Mouse (Mus musculus): Measurements from ENCODE around the gene Gm42688. TPM values are rescaled to one million over a fixed set of nuclear protein-coding genes. Genes with fewer than 3 reads are reported as not detected.
A peak's percentile ranks its signal among the peaks of the same experiment; 100 is the strongest.

The Gm42688 gene
- polyA plus RNA-seq, 1 experiment: 4.4 TPM

DNA sequence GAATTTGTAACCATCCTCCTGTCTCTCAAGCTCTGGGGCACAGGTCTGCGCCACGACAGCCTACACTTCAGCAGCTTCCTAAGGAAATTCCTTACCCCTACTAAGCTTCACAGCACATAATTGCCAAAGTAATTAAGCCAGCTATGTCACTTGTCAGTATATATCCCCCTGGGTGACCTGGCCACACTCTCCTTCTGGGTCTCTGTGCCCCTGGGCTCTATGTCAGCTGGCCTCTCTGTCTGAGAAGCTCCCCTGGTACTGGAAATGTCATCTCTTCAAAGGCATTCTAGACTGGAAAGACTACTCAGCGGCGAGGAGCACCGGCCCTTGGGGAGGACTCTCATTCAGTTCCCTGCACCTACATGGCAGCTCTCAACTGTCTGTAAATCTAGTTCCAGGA is 21.5 kb downstream of the Gm42688 start:
- H3K4me3 ChIP-seq (ENCODE audit: insufficient read depth, low read depth, low read length): no peak overlapping the region

GRCm38 (mm10) chr6:83124851-83125312 is 23.5 kb downstream of the Gm42688 start:
- TF ChIP-seq CTCF (conservative IDR thresholded peaks at IDR 0.05; ENCODE audit: insufficient read depth, insufficient read length, low read depth, low read length) (no peak), POLR2A (IDR thresholded peaks at IDR 0.05; ENCODE audit: low read depth, low read length) (peak; percentile 26)
- no peaks in the 10 kb centered on the region for H3K36me3 ChIP-seq (ENCODE audit: control insufficient read depth, insufficient read depth, low read length)

More for the DNA sequence above, 21.5 kb downstream of the Gm42688 start:
- Histone ChIP-seq H3K36me3 (ENCODE audit: control insufficient read depth, insufficient read depth, low read length) (no peaks in the 10 kb centered on the region), H3K27ac (ENCODE audit: insufficient read depth, low read depth, low read length) (no peak overlapping the region), H3K27me3 (replicated peaks; ENCODE audit: control insufficient read depth, insufficient read depth, low read length) (no peaks in the 10 kb centered on the region), H3K4me1 (ENCODE audit: control insufficient read depth, insufficient read depth, low read length) (peaks cover 5% of the 10 kb centered on the region; the same call in 1 of the 2 replicates)
- TF ChIP-seq POLR2A (IDR thresholded peaks at IDR 0.05; ENCODE audit: low read depth, low read length): no peak
- no peak for TF ChIP-seq CTCF (conservative IDR thresholded peaks at IDR 0.05; ENCODE audit: insufficient read depth, insufficient read length, low read depth, low read length)
- no peak for DNase-seq
- 87% methylated on average over 5 of the region's 5 CpGs for WGBS

DNA sequence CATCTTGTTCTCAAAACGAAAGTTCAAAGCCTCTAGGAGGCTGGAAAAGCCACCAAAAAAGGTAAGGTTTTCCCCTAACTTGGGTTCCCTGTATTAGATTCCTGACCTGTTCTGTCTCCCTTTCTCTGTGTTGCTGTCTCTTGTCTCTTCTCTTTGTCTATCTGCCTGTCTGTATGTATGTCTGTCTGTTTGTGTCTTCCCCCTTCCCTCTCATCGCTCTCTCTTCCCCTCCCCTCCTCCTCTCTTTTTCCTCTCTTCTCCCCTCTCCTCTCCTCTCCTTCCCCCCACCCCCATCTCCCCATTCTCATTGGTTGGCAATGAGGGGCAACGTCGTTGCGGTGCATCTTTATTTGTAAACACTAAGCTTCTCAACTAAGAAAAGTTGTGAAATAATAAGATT is 23.9 kb downstream of the Gm42688 start, which contains the start of gene Ino80b:
TSS of gene Ino80b (minus strand) at position 101 of the 400 bp plus-strand sequence.
- DNase-seq: no peak
- H3K4me1 ChIP-seq (ENCODE audit: control insufficient read depth, insufficient read depth, low read length): no peaks in the 10 kb centered on the region; the same call in 1 of the 2 replicates
- H3K27me3 ChIP-seq (replicated peaks; ENCODE audit: control insufficient read depth, insufficient read depth, low read length): no peaks in the 10 kb centered on the region
- TF ChIP-seq CTCF (conservative IDR thresholded peaks at IDR 0.05; ENCODE audit: insufficient read depth, insufficient read length, low read depth, low read length) (no peak), POLR2A (IDR thresholded peaks at IDR 0.05; ENCODE audit: low read depth, low read length) (no peak)
- 23% methylated on average over 5 of the region's 5 CpGs for WGBS
- H3K27ac ChIP-seq (ENCODE audit: insufficient read depth, low read depth, low read length): 0 out of 2 replicates have a peak within 1 kb of the TSS, but pooled peaks have one; percentile 30
- H3K4me3 ChIP-seq (ENCODE audit: insufficient read depth, low read depth, low read length): peak within 1 kb of the TSS; percentile 89
- H3K36me3 ChIP-seq (ENCODE audit: control insufficient read depth, insufficient read depth, low read length): no peaks in the 10 kb centered on the region

More at GRCm38 (mm10) chr6:83124851-83125312, 23.5 kb downstream of the Gm42688 start:
- DNase-seq: peak; percentile 96
- Histone ChIP-seq H3K4me3 (ENCODE audit: insufficient read depth, low read depth, low read length) (peak overlapping the region; percentile 89), H3K4me1 (ENCODE audit: control insufficient read depth, insufficient read depth, low read length) (peaks cover 4% of the 10 kb centered on the region; the same call in 1 of the 2 replicates), H3K27ac (ENCODE audit: insufficient read depth, low read depth, low read length) (0 out of 2 replicates have a peak overlapping the region, but pooled peaks have one; percentile 30), H3K27me3 (replicated peaks; ENCODE audit: control insufficient read depth, insufficient read depth, low read length) (no peaks in the 10 kb centered on the region)
- under 1% methylated on average over 30 of the region's 30 CpGs for WGBS

DNA sequence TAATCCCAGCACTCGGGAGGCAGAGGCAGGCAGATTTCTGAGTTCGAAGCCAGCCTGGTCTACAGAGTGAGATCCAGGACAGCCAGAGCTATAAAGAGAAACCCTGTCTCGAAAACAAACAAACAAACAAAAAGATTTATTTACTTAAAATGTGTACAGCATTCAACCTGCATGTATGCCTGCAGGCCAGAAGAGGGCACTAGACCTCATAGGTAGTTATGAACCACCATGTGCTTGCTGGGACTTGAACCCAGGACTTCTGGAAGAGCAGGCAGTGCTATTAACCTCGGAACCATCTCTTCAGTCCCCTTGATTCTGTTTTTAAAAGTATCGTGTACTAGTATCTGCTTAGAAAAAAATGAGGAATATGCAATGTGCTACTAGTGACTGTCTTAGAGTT is 26.0 kb downstream of the Gm42688 start:
- no peaks in the 10 kb centered on the region for H3K36me3 ChIP-seq (ENCODE audit: control insufficient read depth, insufficient read depth, low read length)
- no peak overlapping the region for H3K4me3 ChIP-seq (ENCODE audit: insufficient read depth, low read depth, low read length)
- no peak for DNase-seq
- WGBS: 95% methylated on average over 5 of the region's 5 CpGs
- peaks cover 8% of the 10 kb centered on the region; the same call in 1 of the 2 replicates for H3K4me1 ChIP-seq (ENCODE audit: control insufficient read depth, insufficient read depth, low read length)
- H3K27me3 ChIP-seq (replicated peaks; ENCODE audit: control insufficient read depth, insufficient read depth, low read length): no peaks in the 10 kb centered on the region
- TF ChIP-seq POLR2A (IDR thresholded peaks at IDR 0.05; ENCODE audit: low read depth, low read length) (no peak), CTCF (conservative IDR thresholded peaks at IDR 0.05; ENCODE audit: insufficient read depth, insufficient read length, low read depth, low read length) (peak; percentile 40)
- no peak overlapping the region for H3K27ac ChIP-seq (ENCODE audit: insufficient read depth, low read depth, low read length)

DNA sequence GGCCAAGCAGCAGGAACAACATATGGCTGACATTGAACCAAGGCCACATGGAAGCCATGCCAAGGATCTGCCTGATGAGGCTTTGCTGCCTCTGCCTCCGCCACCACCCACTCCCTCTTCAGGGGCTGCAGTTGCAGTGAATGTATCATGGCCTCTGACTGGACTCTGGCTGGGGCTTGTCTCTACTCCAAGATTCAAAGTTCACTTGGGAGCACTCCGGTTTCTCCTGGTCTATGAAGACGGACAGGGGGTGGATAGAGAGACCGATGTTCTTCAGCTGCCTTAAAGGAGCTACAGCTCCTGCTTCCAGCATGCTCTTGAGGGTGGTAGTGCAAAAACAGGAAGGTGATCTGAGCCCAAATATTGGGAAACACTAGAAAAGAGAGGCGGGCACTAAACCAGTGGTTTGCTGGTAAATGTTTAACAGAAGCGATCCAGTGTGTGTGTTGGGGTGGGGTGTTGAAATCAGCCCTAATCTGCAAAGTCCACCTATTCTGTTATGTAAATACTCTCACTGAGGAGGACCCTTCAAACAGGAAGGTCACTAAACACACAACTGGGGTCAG is 30.1 kb downstream of the Gm42688 start:
- TF ChIP-seq POLR2A (IDR thresholded peaks at IDR 0.05; ENCODE audit: low read depth, low read length) (no peak), CTCF (conservative IDR thresholded peaks at IDR 0.05; ENCODE audit: insufficient read depth, insufficient read length, low read depth, low read length) (no peak)
- H3K4me1 ChIP-seq (ENCODE audit: control insufficient read depth, insufficient read depth, low read length): peaks cover 20% of the 10 kb centered on the region
- H3K4me3 ChIP-seq (ENCODE audit: insufficient read depth, low read depth, low read length): no peak overlapping the region
- peak overlapping the region; percentile 92 for H3K27ac ChIP-seq (ENCODE audit: insufficient read depth, low read depth, low read length)
- 21% methylated on average over 6 of the region's 6 CpGs for WGBS
- H3K36me3 ChIP-seq (ENCODE audit: control insufficient read depth, insufficient read depth, low read length): no peaks in the 10 kb centered on the region
- DNase-seq: peak; percentile 92
- H3K27me3 ChIP-seq (replicated peaks; ENCODE audit: control insufficient read depth, insufficient read depth, low read length): no peaks in the 10 kb centered on the region

GRCm38 (mm10) chr6:83132176-83132919 is 30.9 kb downstream of the Gm42688 start:
- TF ChIP-seq POLR2A (IDR thresholded peaks at IDR 0.05; ENCODE audit: low read depth, low read length) (no peak), CTCF (conservative IDR thresholded peaks at IDR 0.05; ENCODE audit: insufficient read depth, insufficient read length, low read depth, low read length) (no peak)
- peak; percentile 63 for DNase-seq
- WGBS: 61% methylated on average over 9 of the region's 9 CpGs
- no peaks in the 10 kb centered on the region for H3K36me3 ChIP-seq (ENCODE audit: control insufficient read depth, insufficient read depth, low read length)
- H3K27me3 ChIP-seq (replicated peaks; ENCODE audit: control insufficient read depth, insufficient read depth, low read length): no peaks in the 10 kb centered on the region
- peak overlapping the region; percentile 92 for H3K27ac ChIP-seq (ENCODE audit: insufficient read depth, low read depth, low read length)
- H3K4me3 ChIP-seq (ENCODE audit: insufficient read depth, low read depth, low read length): no peak overlapping the region
- peaks cover 20% of the 10 kb centered on the region for H3K4me1 ChIP-seq (ENCODE audit: control insufficient read depth, insufficient read depth, low read length)

DNA sequence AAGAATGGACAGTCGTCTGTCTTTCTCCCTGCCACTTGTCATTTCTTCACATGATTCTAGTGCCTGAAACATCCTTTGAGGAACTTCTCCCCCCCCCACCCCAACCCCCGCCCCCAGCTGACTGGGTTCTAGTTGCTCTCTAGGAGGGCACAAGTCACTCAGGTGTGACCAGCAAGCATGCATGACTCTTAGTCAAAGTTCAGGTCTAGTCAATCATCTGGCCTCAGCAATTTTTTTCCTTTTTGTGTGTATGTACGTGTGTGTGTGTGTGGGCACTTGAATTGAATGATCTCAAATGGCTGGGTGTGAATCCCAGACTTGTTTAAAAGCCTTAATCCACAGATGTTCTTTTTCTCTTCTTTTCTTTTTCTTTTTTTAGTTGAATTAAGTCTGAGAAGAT is 32.8 kb downstream of the Gm42688 start:
- Histone ChIP-seq H3K4me1 (ENCODE audit: control insufficient read depth, insufficient read depth, low read length) (peaks cover 24% of the 10 kb centered on the region), H3K27me3 (replicated peaks; ENCODE audit: control insufficient read depth, insufficient read depth, low read length) (no peaks in the 10 kb centered on the region), H3K4me3 (ENCODE audit: insufficient read depth, low read depth, low read length) (no peak overlapping the region), H3K36me3 (ENCODE audit: control insufficient read depth, insufficient read depth, low read length) (no peaks in the 10 kb centered on the region), H3K27ac (ENCODE audit: insufficient read depth, low read depth, low read length) (no peak overlapping the region)
- DNase-seq: peak; percentile 83
- no peak for TF ChIP-seq POLR2A (IDR thresholded peaks at IDR 0.05; ENCODE audit: low read depth, low read length)
- no peak for TF ChIP-seq CTCF (conservative IDR thresholded peaks at IDR 0.05; ENCODE audit: insufficient read depth, insufficient read length, low read depth, low read length)
- 28% methylated on average over 3 of the region's 3 CpGs for WGBS
